Mouse (Mus musculus) hindbrain, embryonic 16.5 days (tissue): ENCODE results near the gene Myh3. TPM values are rescaled to one million over a fixed set of nuclear protein-coding genes. Genes with fewer than 3 reads are reported as not detected.

Experiments used
- ATAC-seq: fragments of 200-750 bp; cut with Nextera tagmentation; 2 replicates; pipeline ENCODE4 v1.8.0; 2017; ENCODE audit warnings: moderate TSS enrichment, moderate library complexity
- H3K27ac ChIP-seq: fragments of 300-500 bp; sonication (generic); 2 replicates; pipeline ENCODE4 v1.5.1; 2014; ENCODE audit warnings: low read depth, mild to moderate bottlenecking, control low read depth, low read length, moderate library complexity
- H3K27me3 ChIP-seq: fragments of 300-500 bp; sonication (generic); replicated peaks from 2 replicates; pipeline ENCODE4 v1.6.1; 2014; ENCODE audit warnings: low read length; ENCODE audit not compliant: control insufficient read depth, insufficient read depth
- H3K36me3 ChIP-seq: fragments of 300-500 bp; sonication (generic); 2 replicates; pipeline ENCODE4 v1.6.1; 2014; ENCODE audit warnings: mild to moderate bottlenecking, low read length, moderate library complexity, mixed read lengths; ENCODE audit not compliant: control insufficient read depth, insufficient read depth
- H3K4me1 ChIP-seq: fragments of 300-500 bp; sonication (generic); 2 replicates; pipeline ENCODE4 v1.6.1; 2014; ENCODE audit warnings: low read depth, low read length; ENCODE audit not compliant: control insufficient read depth, insufficient read depth
- H3K4me2 ChIP-seq: fragments of 300-500 bp; sonication (generic); 2 replicates; pipeline ENCODE4 v1.6.1; 2014; ENCODE audit warnings: mild to moderate bottlenecking, low read length, control low read depth, moderate library complexity
- H3K4me3 ChIP-seq: fragments of 300-500 bp; sonication (generic); 2 replicates; pipeline ENCODE4 v1.5.1; 2014; ENCODE audit warnings: mild to moderate bottlenecking, low read length, control low read depth, moderate library complexity
- H3K9ac ChIP-seq: fragments of 300-500 bp; sonication (generic); 2 replicates; pipeline ENCODE4 v1.6.1; 2014; ENCODE audit warnings: low read depth, mild to moderate bottlenecking, control low read depth, low read length, moderate library complexity
- H3K9me3 ChIP-seq: fragments of 300-500 bp; sonication (generic); 2 replicates; pipeline ENCODE4 v1.6.1; 2014; ENCODE audit warnings: mild to moderate bottlenecking, low read length, moderate library complexity; ENCODE audit not compliant: control insufficient read depth
- WGBS: fragments of 180-500 bp; shearing (Covaris S2); extraction: QIAGEN DNeasy Blood & Tissue Kit; methylation state at CpG from one replicate; pipeline ENCODE4 v1.1.7; 2014; 5-methylcytosine and 5-hydroxymethylcytosine counted together
- polyA plus RNA-seq: library from polyadenylated mRNA; unstranded; fragments of >200 nt; fragmentation: Nextera tagmentation; extraction: Ambion mirVana; gene quantifications from 2 replicates; pipeline ENCODE4 v1.2.1, GENCODE M21; 2015

Myh3 gene
- polyA plus RNA-seq, 1 experiment from 2014 or later: 0.29 TPM

DNA sequence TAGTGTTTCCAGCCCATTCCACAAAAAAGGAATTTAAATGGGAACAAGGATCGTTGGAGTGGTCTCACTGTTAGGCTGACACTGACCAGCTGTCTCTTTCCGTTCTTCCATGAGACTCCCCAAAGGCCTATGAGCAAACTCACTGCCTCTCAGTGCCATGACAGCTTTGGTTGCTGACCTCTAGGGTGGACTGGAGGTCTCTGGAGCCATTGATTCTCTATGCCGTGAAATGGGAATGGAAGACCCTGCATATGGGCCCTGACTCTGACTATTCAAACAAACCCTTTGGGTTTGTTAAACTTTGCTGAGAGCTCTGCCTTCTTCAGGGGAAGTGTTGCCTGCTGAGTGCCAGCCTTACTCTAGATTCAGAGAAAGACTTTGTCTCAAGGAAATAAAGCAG is 10.4 kb upstream of the Myh3 start:
- H3K36me3 ChIP-seq: peaks cover 16% of the 10 kb centered on the region; the same call in 1 of the 2 replicates
- no peak for ATAC-seq
- H3K9me3 ChIP-seq: no peaks in the 10 kb centered on the region
- no peak overlapping the region for H3K9ac ChIP-seq
- H3K4me2 ChIP-seq: no peak overlapping the region
- H3K4me3 ChIP-seq: no peak overlapping the region
- 86% methylated on average over 3 of the region's 3 CpGs for WGBS
- H3K4me1 ChIP-seq: no peaks in the 10 kb centered on the region
- no peak overlapping the region for H3K27ac ChIP-seq
- H3K27me3 ChIP-seq: no peaks in the 10 kb centered on the region

DNA sequence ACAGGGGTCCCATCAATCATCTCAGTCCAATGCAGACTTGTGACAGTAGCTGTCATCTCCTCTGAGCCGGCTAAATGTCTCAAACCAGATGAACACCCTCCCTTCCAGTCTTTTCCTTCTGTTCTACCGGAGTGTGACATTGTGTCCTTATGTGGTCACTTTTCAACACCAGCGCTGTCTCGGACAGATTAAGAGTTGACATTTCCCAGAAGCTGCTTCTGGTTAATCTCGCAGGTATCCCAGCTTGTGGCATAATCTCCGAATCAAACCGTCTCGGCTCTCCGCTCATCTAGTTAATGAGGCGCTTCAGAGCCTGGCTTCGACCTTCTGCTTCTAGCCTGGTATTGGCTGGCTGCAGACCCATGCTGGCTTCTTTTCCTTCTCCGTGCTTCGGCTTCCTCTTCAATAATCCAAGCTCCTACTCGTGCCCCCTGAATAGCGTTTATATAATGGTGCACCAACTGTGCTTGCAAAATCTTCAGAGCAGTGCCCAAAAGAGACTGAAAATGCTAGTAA is 5.4 kb upstream of the Myh3 start:
- Histone ChIP-seq H3K9ac (no peak overlapping the region), H3K4me3 (no peak overlapping the region), H3K4me1 (no peaks in the 10 kb centered on the region), H3K4me2 (no peak overlapping the region), H3K36me3 (no peaks in the 10 kb centered on the region), H3K9me3 (no peaks in the 10 kb centered on the region), H3K27ac (no peak overlapping the region), H3K27me3 (no peaks in the 10 kb centered on the region)
- 59% methylated on average over 15 of the region's 15 CpGs for WGBS
- ATAC-seq: no peak

DNA sequence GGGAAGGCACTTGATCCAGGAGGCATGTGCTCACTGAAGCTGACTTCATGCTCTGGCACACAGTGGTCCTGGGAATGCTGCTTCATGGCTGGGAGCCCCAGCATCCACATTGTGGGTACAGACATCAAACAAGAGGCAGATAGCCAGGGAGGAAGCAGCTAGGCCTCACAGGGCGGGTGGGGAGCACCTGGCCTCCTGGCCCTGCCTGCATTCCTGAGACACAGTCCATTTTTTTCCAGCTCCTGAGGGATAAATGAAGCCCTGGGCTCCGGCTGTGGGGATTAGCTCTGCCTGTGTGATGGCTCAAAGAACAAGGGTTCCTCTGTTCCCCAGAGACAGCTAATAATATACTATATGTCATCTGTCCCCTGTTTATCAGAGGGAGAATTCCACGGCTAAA is 3.1 kb upstream of the Myh3 start:
- Histone ChIP-seq H3K27ac (no peak overlapping the region), H3K4me1 (no peaks in the 10 kb centered on the region), H3K9ac (no peak overlapping the region), H3K4me3 (no peak overlapping the region), H3K9me3 (no peaks in the 10 kb centered on the region), H3K27me3 (no peaks in the 10 kb centered on the region), H3K4me2 (no peak overlapping the region), H3K36me3 (no peaks in the 10 kb centered on the region)
- 36% methylated on average over 3 of the region's 3 CpGs for WGBS
- no peak for ATAC-seq

DNA sequence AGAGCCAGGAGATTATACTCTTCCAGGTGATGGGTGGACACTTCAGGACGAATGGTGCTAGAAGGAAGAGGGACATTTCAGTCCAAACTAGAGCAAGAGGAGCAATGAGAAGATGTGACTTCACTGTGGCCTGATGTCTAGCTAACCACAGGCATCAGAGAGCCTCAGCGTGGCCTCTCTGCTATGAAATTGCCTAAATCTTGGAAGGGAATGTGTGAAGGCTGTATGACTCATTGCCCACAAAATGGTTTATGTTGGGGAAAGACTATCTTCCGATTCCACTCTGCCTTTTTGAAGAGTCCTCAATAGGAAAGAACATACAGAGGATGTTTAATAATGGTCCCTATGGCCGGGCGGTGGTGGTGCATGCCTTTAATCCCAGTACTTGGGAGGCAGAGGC is 1.3 kb upstream of the Myh3 start:
- Histone ChIP-seq H3K9ac (no peak overlapping the region), H3K36me3 (no peaks in the 10 kb centered on the region), H3K27ac (no peak overlapping the region), H3K4me1 (no peaks in the 10 kb centered on the region), H3K9me3 (no peaks in the 10 kb centered on the region), H3K27me3 (no peaks in the 10 kb centered on the region), H3K4me3 (no peak overlapping the region), H3K4me2 (no peak overlapping the region)
- WGBS: 89% methylated on average over 5 of the region's 5 CpGs
- ATAC-seq: no peak

DNA sequence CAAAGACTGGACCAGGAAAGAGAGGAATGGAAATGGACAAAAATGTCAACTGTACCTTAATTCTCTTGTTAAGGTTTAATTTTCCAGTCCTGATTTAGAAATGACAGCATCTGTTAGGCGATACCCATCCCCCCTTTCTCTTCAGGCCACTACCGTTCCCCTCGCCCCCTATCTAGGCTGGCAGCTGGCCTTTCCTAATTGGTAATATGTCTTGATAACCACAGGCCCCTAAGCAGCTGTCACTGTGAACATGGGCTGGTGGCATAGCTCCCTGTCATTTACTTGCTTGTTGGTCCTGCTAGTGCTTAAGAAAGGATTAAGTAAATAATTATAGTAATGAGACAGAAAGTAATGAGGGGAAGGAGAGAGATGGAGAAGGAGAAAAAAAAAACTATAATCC is 665 bp upstream of the Myh3 start:
- ATAC-seq: no peak
- WGBS: 45% methylated on average over 3 of the region's 3 CpGs

DNA sequence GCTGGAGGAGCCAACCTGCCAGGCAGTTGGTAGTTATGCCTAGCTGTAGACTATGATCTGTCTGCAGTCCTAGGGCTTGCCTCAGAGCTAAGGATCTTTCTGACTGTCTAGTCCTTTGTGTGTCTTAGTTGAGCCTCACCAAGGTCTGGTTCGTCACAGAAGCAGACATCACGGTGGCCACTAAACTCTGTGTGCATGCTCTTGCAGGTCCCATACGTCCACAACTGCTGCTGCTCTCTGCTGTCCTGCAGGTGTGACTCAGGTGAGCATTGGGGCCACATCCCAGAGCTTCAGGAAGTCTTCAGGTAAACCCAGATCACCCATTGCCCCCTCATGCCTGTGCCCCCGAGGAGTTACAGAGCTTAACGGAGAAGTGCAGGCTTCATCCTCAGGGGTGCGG is 788 bp downstream of the Myh3 start:
- no peak overlapping the region for H3K4me3 ChIP-seq
- H3K9ac ChIP-seq: no peak overlapping the region
- no peak overlapping the region for H3K27ac ChIP-seq
- ATAC-seq: no peak
- no peaks in the 10 kb centered on the region for H3K4me1 ChIP-seq
- no peaks in the 10 kb centered on the region for H3K9me3 ChIP-seq
- H3K27me3 ChIP-seq: no peaks in the 10 kb centered on the region
- no peaks in the 10 kb centered on the region for H3K36me3 ChIP-seq
- WGBS: 92% methylated on average over 6 of the region's 6 CpGs
- H3K4me2 ChIP-seq: no peak overlapping the region

More for the DNA sequence above, 665 bp upstream of the Myh3 start:
- no peak overlapping the region for H3K27ac ChIP-seq
- no peaks in the 10 kb centered on the region for H3K27me3 ChIP-seq
- H3K4me2 ChIP-seq: no peak overlapping the region
- no peak overlapping the region for H3K9ac ChIP-seq
- no peaks in the 10 kb centered on the region for H3K9me3 ChIP-seq
- no peak overlapping the region for H3K4me3 ChIP-seq
- no peaks in the 10 kb centered on the region for H3K36me3 ChIP-seq
- no peaks in the 10 kb centered on the region for H3K4me1 ChIP-seq

DNA sequence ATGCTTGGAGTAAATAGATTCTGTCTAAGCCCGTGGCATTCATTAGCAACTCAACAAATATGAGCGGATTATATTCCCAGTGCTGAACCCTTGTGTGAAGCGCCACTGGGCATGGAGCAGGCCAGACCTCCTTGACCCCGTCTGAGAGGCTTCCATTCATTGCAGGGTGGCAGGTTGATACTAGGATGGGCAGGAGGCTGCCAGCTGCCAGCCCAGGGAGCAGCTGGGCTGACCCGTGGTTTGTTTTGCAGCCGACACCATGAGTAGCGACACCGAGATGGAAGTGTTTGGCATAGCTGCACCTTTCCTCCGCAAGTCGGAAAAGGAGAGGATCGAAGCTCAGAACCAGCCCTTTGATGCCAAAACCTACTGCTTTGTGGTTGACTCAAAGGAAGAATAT is 1.6 kb downstream of the Myh3 start:
- 50% methylated on average over 11 of the region's 11 CpGs for WGBS
- Histone ChIP-seq H3K4me3 (no peak overlapping the region), H3K27ac (no peak overlapping the region), H3K36me3 (no peaks in the 10 kb centered on the region), H3K9ac (no peak overlapping the region), H3K9me3 (no peaks in the 10 kb centered on the region), H3K4me2 (peak overlapping the region; percentile 12; the same call in 1 of the 2 replicates), H3K4me1 (no peaks in the 10 kb centered on the region), H3K27me3 (peaks cover 2% of the 10 kb centered on the region; the same call in 1 of the 2 replicates)
- ATAC-seq: 0 out of 2 replicates have a peak, but pooled peaks have one; percentile 45

DNA sequence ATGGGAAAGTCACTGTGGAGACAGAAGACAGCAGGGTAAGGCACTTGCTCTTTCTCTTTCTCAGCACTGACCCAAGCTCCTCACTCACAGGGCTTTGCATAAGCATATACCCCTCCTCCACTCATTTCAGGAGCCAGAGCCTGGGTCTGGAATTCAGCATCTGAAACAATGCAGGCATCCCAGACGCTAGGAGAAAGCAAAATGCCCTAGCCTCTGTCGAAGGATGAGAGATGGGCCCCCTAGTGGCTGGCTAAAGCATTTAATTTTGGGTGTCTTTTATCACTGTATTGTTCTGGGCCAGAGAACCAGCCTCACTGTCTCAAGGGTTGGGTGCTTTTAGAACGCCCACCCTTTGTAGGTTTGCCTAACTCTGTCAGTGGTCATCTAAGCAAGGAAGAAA is 2.1 kb downstream of the Myh3 start:
- H3K27ac ChIP-seq: no peak overlapping the region
- 5% methylated on average over 3 of the region's 3 CpGs for WGBS
- no peaks in the 10 kb centered on the region for H3K9me3 ChIP-seq
- H3K9ac ChIP-seq: no peak overlapping the region
- H3K4me2 ChIP-seq: peak overlapping the region; percentile 12; the same call in 1 of the 2 replicates
- no peaks in the 10 kb centered on the region for H3K36me3 ChIP-seq
- H3K4me3 ChIP-seq: no peak overlapping the region
- peaks cover 4% of the 10 kb centered on the region; the same call in 1 of the 2 replicates for H3K27me3 ChIP-seq
- no peaks in the 10 kb centered on the region for H3K4me1 ChIP-seq
- ATAC-seq: peak; percentile 45; the same call in 1 of the 2 replicates

DNA sequence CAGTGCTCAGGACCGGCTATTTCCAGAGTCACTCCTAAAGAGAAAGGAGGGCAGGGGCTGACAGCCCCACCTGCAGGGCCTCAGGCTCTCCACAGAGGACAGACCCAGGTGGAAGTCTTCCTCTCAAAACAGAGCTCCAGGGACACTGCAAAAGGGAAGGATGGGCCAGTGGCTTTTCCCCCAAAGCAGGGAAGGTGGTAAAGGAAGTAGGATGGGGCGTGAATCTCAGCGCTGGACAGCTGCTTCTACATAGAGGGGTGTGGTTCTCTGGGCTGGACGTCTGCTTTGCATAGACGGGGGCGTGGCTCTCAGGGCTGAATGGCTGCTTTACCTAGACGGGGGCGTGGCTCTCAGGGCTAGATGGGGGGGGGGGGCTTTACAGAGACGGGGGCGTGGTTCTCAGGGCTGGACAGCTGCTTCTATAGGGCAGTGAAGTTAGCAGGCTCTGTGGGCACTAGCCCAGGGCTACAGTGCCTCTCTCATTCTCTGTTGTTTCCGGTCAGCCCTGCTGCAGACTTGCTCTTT is 3.1 kb downstream of the Myh3 start:
- no peak overlapping the region for H3K9ac ChIP-seq
- H3K4me3 ChIP-seq: no peak overlapping the region
- H3K27ac ChIP-seq: no peak overlapping the region
- 0 out of 2 replicates have a peak, but pooled peaks have one; percentile 28 for ATAC-seq
- peaks cover 4% of the 10 kb centered on the region; the same call in 1 of the 2 replicates for H3K27me3 ChIP-seq
- no peaks in the 10 kb centered on the region for H3K9me3 ChIP-seq
- no peaks in the 10 kb centered on the region for H3K4me1 ChIP-seq
- no peaks in the 10 kb centered on the region for H3K36me3 ChIP-seq
- 2% methylated on average over 10 of the region's 11 CpGs for WGBS
- no peak overlapping the region for H3K4me2 ChIP-seq
